Mouse (Mus musculus): ENCODE results near the gene Sh3bp1. TPM values are rescaled to one million over a fixed set of nuclear protein-coding genes. Genes with fewer than 3 reads are reported as not detected.
A peak's percentile ranks its signal among the peaks of the same experiment; 100 is the strongest.

Sh3bp1 gene
- polyA plus RNA-seq, 1 experiment from 2014 or later: 6.0 TPM

DNA sequence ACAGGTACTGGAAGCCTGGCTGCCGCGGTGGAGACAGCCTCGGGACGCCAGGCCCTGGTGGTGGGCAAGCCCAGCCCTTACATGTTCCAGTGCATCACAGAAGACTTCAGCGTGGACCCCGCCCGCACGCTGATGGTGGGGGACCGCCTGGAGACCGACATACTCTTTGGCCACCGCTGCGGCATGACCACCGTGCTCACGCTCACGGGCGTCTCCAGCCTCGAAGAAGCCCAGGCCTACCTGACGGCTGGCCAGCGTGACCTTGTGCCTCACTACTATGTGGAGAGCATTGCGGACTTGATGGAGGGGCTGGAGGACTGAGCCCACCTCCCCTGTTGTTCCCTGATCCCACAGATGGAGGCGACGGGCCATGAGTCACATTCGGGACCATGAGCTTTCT lies 18.6 kb downstream of the Sh3bp1 start:
- ATAC-seq: no peak
- Histone ChIP-seq H3K27ac (ENCODE audit: low read length) (no peak overlapping the region), H3K36me3 (ENCODE audit: control insufficient read depth, insufficient read depth) (peaks cover 9% of the 10 kb centered on the region; the same call in 1 of the 2 replicates), H3K9me3 (ENCODE audit: control insufficient read depth, low read length) (no peaks in the 10 kb centered on the region), H3K9ac (replicated peaks; ENCODE audit: low read depth, low read length) (no peak overlapping the region), H3K4me2 (ENCODE audit: low read length) (no peak overlapping the region), H3K27me3 (replicated peaks; ENCODE audit: control insufficient read depth, insufficient read depth, low read length) (no peaks in the 10 kb centered on the region), H3K4me3 (replicated peaks; ENCODE audit: low read length) (no peak overlapping the region), H3K4me1 (replicated peaks; ENCODE audit: control insufficient read depth, insufficient read depth, low read length) (peaks cover 24% of the 10 kb centered on the region)
- WGBS: 93% methylated on average over 23 of the region's 23 CpGs

DNA sequence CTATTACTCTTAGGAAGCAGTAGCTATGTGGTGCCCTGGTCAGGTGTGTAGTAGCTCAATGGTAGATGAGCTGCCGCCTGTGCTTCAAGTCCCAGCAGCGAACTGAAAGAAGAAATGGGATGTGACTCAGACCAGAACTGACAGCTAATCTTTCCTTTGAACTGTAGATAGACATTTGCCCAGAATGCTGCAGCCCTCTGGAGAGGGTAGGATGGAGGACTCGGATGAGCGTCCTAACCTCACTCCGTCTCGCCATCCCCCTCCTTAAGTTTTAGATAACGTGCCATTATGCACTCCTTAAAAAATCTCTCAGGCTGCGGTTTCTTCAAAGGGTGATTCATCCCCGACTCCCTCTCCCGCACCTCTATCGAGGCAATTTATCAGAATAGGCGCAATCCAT lies 20.3 kb downstream of the Sh3bp1 start:
- ATAC-seq: no peak
- H3K9me3 ChIP-seq (ENCODE audit: control insufficient read depth, low read length): no peaks in the 10 kb centered on the region
- H3K4me3 ChIP-seq (replicated peaks; ENCODE audit: low read length): no peak overlapping the region
- WGBS: 82% methylated on average over 12 of the region's 12 CpGs
- H3K4me2 ChIP-seq (ENCODE audit: low read length): no peak overlapping the region
- peaks cover 20% of the 10 kb centered on the region for H3K4me1 ChIP-seq (replicated peaks; ENCODE audit: control insufficient read depth, insufficient read depth, low read length)
- no peak overlapping the region for H3K27ac ChIP-seq (ENCODE audit: low read length)
- H3K9ac ChIP-seq (replicated peaks; ENCODE audit: low read depth, low read length): no peak overlapping the region
- H3K27me3 ChIP-seq (replicated peaks; ENCODE audit: control insufficient read depth, insufficient read depth, low read length): no peaks in the 10 kb centered on the region
- peaks cover 9% of the 10 kb centered on the region; the same call in 1 of the 2 replicates for H3K36me3 ChIP-seq (ENCODE audit: control insufficient read depth, insufficient read depth)

DNA sequence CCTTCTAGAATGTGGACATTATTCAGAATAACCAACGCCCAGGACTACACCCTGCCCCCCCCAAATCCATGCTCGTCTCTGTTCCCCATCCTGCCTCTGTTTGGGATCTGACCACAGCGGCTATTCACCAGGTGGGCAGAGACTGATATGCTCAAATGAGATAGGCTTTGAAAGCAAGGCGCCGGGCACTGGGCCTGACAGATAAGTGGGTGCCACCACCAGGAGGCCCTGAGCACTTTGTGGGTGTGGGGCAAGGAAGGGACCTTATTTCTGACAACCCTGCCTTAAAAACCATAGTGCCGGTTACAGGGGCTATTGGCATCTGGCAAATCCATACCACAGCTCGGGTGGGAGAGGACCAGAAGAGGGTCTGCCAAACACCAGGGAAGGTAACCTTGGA lies 23.1 kb downstream of the Sh3bp1 start:
- Histone ChIP-seq H3K36me3 (ENCODE audit: control insufficient read depth, insufficient read depth) (peaks cover 9% of the 10 kb centered on the region; the same call in 1 of the 2 replicates), H3K4me1 (replicated peaks; ENCODE audit: control insufficient read depth, insufficient read depth, low read length) (peaks cover 18% of the 10 kb centered on the region), H3K4me2 (ENCODE audit: low read length) (no peak overlapping the region), H3K9me3 (ENCODE audit: control insufficient read depth, low read length) (no peaks in the 10 kb centered on the region), H3K9ac (replicated peaks; ENCODE audit: low read depth, low read length) (no peak overlapping the region), H3K27ac (ENCODE audit: low read length) (no peak overlapping the region), H3K4me3 (replicated peaks; ENCODE audit: low read length) (no peak overlapping the region), H3K27me3 (replicated peaks; ENCODE audit: control insufficient read depth, insufficient read depth, low read length) (no peaks in the 10 kb centered on the region)
- ATAC-seq: no peak
- 87% methylated on average over 7 of the region's 7 CpGs for WGBS

DNA sequence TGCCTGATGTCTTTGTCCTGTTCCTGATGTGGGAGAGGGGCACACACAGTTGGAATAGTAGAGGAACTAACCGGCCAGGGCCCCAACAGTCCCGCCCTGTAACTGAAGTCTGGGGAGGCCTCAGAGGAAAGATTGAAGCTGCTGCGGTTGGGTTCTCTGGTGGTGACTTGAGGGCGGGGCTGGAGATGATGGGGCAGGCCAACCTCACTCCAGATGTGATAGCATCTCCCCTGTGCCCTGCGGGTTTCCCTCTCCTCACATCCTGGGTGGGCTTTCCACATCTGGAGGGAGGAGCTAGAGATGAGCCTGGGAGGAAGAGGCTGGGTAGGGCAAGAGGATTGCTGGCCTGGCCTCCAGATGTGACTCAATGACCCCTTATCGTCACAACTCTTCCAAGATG lies 24.0 kb downstream of the Sh3bp1 start:
- Histone ChIP-seq H3K4me1 (replicated peaks; ENCODE audit: control insufficient read depth, insufficient read depth, low read length) (peaks cover 25% of the 10 kb centered on the region), H3K27me3 (replicated peaks; ENCODE audit: control insufficient read depth, insufficient read depth, low read length) (no peaks in the 10 kb centered on the region), H3K27ac (ENCODE audit: low read length) (no peak overlapping the region), H3K4me3 (replicated peaks; ENCODE audit: low read length) (no peak overlapping the region), H3K9me3 (ENCODE audit: control insufficient read depth, low read length) (no peaks in the 10 kb centered on the region), H3K4me2 (ENCODE audit: low read length) (no peak overlapping the region), H3K36me3 (ENCODE audit: control insufficient read depth, insufficient read depth) (peaks cover 9% of the 10 kb centered on the region; the same call in 1 of the 2 replicates), H3K9ac (replicated peaks; ENCODE audit: low read depth, low read length) (no peak overlapping the region)
- WGBS: 84% methylated on average over 6 of the region's 6 CpGs
- no peak for ATAC-seq

DNA sequence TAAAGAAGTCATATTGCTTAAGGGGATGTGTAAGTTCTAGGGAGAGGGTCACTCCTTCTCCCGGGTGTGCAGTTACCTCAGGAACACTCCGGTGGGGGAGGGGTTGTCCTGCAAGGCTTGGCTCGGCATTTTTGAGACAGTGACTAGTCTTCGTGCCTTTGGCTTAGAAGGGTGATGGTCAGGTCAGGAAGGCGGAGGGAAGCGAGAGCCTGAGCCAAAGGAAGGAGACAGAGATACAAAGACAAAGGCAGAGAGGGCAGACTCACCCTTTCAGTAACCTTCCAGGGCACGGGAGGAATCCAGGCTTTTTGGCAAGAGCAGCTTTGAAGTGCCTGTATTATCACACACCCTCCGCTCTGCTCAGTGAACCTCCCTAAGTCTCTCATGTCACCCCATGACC lies 25.6 kb downstream of the Sh3bp1 start:
- Histone ChIP-seq H3K9ac (replicated peaks; ENCODE audit: low read depth, low read length) (no peak overlapping the region), H3K4me2 (ENCODE audit: low read length) (no peak overlapping the region), H3K27me3 (replicated peaks; ENCODE audit: control insufficient read depth, insufficient read depth, low read length) (no peaks in the 10 kb centered on the region), H3K27ac (ENCODE audit: low read length) (no peak overlapping the region), H3K4me1 (replicated peaks; ENCODE audit: control insufficient read depth, insufficient read depth, low read length) (peaks cover 25% of the 10 kb centered on the region), H3K9me3 (ENCODE audit: control insufficient read depth, low read length) (no peaks in the 10 kb centered on the region), H3K36me3 (ENCODE audit: control insufficient read depth, insufficient read depth) (0 out of 2 replicates have a peak, but pooled peaks cover 1% of the 10 kb centered on the region), H3K4me3 (replicated peaks; ENCODE audit: low read length) (no peak overlapping the region)
- 42% methylated on average over 8 of the region's 8 CpGs for WGBS
- ATAC-seq: no peak

DNA sequence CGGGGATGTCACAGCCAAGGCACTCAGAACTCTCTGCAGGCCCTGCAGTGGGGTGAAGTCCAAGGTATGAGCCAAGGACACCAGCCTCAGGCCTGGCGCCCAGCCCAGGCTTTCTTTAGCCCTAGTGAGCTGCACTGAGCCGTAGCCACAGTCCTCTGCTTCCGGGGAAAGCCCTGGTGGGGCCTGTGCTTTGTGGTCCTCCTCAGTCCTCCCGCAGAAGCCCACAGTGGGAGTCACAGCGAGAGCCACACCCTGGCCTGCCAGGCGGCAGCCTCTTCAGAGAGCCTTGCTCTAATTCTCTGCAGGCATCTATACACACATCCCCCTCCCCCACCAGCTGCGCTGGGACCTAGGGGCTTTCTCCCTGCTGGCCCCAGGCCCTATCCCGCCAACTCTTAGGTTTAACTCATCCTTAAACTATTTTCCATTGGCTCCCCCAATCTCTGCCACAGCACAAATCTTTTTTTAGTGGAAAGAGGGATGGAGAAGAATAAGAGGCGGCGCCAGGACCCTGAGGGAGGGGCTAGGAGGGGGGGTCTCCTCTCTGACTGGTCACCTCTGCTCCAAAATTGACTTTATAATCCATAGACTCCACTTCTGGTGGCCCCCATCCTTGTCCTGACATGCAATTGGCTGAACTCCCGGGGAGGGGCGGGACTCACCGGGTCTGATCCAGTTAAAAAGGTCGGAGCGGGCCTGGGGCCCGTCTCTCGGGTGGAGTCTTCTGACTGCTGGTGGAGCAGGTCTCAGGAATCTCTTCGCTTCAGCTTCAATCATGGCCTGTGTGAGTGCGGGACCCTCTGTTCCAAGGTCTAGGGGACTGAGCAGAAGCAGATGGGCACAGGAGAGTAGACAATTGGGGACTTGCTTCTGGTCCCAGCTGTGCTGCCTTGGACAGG lies 26.7 kb downstream of the Sh3bp1 start, which contains the start of gene Lgals1:
Gene Lgals1, plus strand, starts transcription at position 705 of the 899 bp plus-strand sequence.
- peak within 1 kb of the TSS; percentile 23; the same call in 1 of the 2 replicates for H3K9ac ChIP-seq (replicated peaks; ENCODE audit: low read depth, low read length)
- peak; percentile 51 for ATAC-seq
- H3K4me2 ChIP-seq (ENCODE audit: low read length): peak within 1 kb of the TSS; percentile 71
- WGBS: 9% methylated on average over 20 of the region's 20 CpGs
- peaks cover 25% of the 10 kb centered on the region for H3K4me1 ChIP-seq (replicated peaks; ENCODE audit: control insufficient read depth, insufficient read depth, low read length)
- H3K27me3 ChIP-seq (replicated peaks; ENCODE audit: control insufficient read depth, insufficient read depth, low read length): no peaks in the 10 kb centered on the region
- no peaks in the 10 kb centered on the region for H3K36me3 ChIP-seq (ENCODE audit: control insufficient read depth, insufficient read depth)
- peak within 1 kb of the TSS; percentile 7 for H3K4me3 ChIP-seq (replicated peaks; ENCODE audit: low read length)
- no peaks in the 10 kb centered on the region for H3K9me3 ChIP-seq (ENCODE audit: control insufficient read depth, low read length)
- peak within 1 kb of the TSS; percentile 65; the same call in 1 of the 2 replicates for H3K27ac ChIP-seq (ENCODE audit: low read length)

DNA sequence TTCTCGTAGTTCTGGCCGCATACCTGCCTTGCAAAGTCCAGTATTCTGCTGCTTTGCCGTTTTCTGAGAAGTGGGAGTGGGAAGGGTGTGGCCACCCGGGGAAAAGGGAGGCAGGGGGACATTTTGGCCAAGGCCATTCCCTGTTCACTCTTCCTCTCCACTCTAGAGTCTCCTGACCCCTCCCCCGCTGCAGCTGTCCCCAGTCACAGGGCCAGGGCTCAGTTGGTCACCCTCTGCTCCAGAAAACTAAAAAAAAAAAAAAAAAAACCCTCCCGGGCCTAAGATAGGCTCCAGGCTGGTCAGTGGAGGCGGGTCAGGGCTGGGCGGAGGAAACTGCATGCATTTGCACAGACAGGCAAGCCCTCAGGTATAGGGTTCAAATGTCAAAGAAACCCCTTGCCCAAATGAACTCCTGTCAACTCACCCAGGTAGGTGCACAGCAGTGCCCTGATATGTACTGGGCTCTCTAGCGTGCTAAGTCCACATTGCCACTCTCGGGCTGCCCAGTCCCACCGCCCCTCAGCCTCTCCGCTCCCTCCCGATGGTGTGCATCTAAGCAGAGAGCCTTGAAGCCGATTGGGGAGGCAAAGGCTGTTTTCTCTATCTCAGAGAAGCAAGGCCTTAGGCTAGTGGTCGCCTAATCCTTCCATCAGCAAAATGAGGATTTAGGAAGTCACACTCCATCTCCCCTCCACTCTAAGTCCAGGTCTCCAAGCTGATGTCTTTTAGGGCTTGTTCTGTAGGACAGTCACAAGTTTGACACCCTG lies 27.6 kb downstream of the Sh3bp1 start:
- Histone ChIP-seq H3K27ac (ENCODE audit: low read length) (no peak overlapping the region), H3K4me1 (replicated peaks; ENCODE audit: control insufficient read depth, insufficient read depth, low read length) (peaks cover 25% of the 10 kb centered on the region), H3K36me3 (ENCODE audit: control insufficient read depth, insufficient read depth) (no peaks in the 10 kb centered on the region), H3K9ac (replicated peaks; ENCODE audit: low read depth, low read length) (peak overlapping the region; percentile 27), H3K4me3 (replicated peaks; ENCODE audit: low read length) (peak overlapping the region; percentile 36), H3K4me2 (ENCODE audit: low read length) (peak overlapping the region; percentile 71), H3K9me3 (ENCODE audit: control insufficient read depth, low read length) (no peaks in the 10 kb centered on the region), H3K27me3 (replicated peaks; ENCODE audit: control insufficient read depth, insufficient read depth, low read length) (no peaks in the 10 kb centered on the region)
- no peak for ATAC-seq
- 29% methylated on average over 15 of the region's 15 CpGs for WGBS

DNA sequence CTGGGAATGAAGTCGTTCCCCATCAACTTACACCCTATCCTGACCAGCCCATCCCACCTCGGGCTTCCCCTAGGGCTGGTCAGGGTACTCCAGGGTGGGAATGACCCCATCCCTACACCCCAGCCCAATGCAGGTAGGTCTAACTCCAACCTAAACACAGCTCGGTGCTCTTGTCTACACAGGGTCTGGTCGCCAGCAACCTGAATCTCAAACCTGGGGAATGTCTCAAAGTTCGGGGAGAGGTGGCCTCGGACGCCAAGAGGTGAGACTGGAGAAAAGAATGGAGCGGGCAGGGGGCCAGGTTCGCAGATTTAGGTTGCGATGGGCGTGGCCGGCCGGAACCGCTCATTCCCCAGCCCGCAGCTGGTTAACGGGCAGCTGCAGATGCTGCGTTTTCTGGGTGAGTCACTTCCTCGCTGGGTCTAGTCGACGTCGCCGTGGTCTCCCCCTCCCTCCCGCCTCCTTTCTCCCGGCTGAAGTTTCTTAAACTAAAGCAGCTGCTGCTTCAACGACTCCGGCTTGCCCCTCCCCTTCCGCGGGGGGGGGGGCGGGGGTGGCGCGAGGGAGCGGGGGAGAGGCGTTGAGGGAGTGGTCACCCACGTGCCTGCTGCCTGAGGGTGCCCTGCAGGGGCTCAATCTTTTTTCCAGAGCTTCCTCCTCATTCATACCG lies 28.4 kb downstream of the Sh3bp1 start:
- Histone ChIP-seq H3K27ac (ENCODE audit: low read length) (no peak overlapping the region), H3K9ac (replicated peaks; ENCODE audit: low read depth, low read length) (peak overlapping the region; percentile 27), H3K4me2 (ENCODE audit: low read length) (peak overlapping the region; percentile 71), H3K27me3 (replicated peaks; ENCODE audit: control insufficient read depth, insufficient read depth, low read length) (no peaks in the 10 kb centered on the region), H3K4me1 (replicated peaks; ENCODE audit: control insufficient read depth, insufficient read depth, low read length) (peaks cover 25% of the 10 kb centered on the region), H3K4me3 (replicated peaks; ENCODE audit: low read length) (peak overlapping the region; percentile 36), H3K36me3 (ENCODE audit: control insufficient read depth, insufficient read depth) (no peaks in the 10 kb centered on the region), H3K9me3 (ENCODE audit: control insufficient read depth, low read length) (no peaks in the 10 kb centered on the region)
- peak; percentile 60 for ATAC-seq
- WGBS: 2% methylated on average over 25 of the region's 35 CpGs

DNA sequence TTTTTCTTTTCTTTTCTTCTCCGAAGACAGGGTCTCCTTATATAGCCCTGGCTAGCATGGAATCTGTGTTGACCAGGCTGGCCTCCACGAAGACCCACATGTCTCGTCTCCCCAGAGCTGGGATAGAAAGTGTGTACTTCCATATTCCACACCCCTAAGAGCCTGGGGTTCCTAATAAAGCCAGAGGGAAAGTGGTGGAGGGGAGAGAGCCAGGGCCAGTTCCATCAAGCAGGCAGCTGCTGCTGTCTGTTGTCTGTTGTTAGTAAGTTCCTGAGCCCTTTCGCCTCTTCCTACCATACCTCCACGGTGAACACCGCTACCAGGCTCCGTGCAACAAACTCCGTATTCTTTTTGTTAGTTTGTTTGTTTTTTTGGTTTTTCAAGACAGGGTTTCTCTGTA lies 29.0 kb downstream of the Sh3bp1 start:
- H3K27ac ChIP-seq (ENCODE audit: low read length): no peak overlapping the region
- peaks cover 25% of the 10 kb centered on the region for H3K4me1 ChIP-seq (replicated peaks; ENCODE audit: control insufficient read depth, insufficient read depth, low read length)
- H3K9ac ChIP-seq (replicated peaks; ENCODE audit: low read depth, low read length): no peak overlapping the region
- H3K36me3 ChIP-seq (ENCODE audit: control insufficient read depth, insufficient read depth): no peaks in the 10 kb centered on the region
- peak overlapping the region; percentile 71 for H3K4me2 ChIP-seq (ENCODE audit: low read length)
- H3K9me3 ChIP-seq (ENCODE audit: control insufficient read depth, low read length): no peaks in the 10 kb centered on the region
- H3K27me3 ChIP-seq (replicated peaks; ENCODE audit: control insufficient read depth, insufficient read depth, low read length): no peaks in the 10 kb centered on the region
- 51% methylated on average over 7 of the region's 8 CpGs for WGBS
- ATAC-seq: no peak
- H3K4me3 ChIP-seq (replicated peaks; ENCODE audit: low read length): no peak overlapping the region
